Mouse (Mus musculus): ENCODE results near the gene Nck1.

- TF ChIP-seq CTCF (conservative IDR thresholded peaks at IDR 0.05; ENCODE audit: insufficient read depth, insufficient read length, low read depth, low read length) (no peak), POLR2A (IDR thresholded peaks at IDR 0.05; ENCODE audit: low read depth, low read length) (no peak)
Observed at GRCm38 (mm10) chr9:100580196-100580740, 34.3 kb upstream of the Nck1 start.

Data from kidney, adult 2 months (tissue).